Mouse (Mus musculus) gastrocnemius, adult 18-20 months (tissue): ENCODE measurements around the gene Spon1. TPM values are rescaled to one million over a fixed set of nuclear protein-coding genes. Genes with fewer than 3 reads are reported as not detected.
A peak's percentile ranks its signal among the peaks of the same experiment; 100 is the strongest.

ENCODE experiments used
- DNase-seq: peaks from one replicate; pipeline ENCODE4 v3.0.0; 2021; ENCODE audit warnings: low spot score
- total RNA-seq, 2 experiments: library from RNA; stranded (reverse); gene quantifications; 2 replicates each; pipeline ENCODE4 v1.2.3; 2021

Gene Spon1
- total RNA-seq, 2 experiments from 2014 or later, result 2.3 to 3.1 TPM

DNA sequence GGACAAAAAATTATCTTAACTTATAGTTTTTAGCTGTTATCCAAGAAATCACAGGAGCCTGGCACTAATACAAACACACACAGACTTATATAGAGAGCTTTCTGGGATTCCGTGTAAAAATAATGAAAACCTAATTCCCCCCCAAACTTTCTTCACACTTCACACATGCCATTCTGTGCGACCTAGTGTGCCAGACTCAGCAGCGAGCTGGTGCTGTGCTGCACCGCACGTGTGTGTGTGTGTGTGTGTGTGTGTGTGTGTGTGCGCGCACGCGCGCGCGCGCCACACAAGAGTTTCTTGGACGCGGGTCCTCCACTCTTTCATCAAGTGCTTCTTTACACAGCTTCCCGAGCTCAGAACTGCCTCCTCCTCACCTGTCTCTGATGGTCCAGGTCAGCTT is 292.4 kb downstream of the Spon1 start:
- DNase-seq, result no peak

DNA sequence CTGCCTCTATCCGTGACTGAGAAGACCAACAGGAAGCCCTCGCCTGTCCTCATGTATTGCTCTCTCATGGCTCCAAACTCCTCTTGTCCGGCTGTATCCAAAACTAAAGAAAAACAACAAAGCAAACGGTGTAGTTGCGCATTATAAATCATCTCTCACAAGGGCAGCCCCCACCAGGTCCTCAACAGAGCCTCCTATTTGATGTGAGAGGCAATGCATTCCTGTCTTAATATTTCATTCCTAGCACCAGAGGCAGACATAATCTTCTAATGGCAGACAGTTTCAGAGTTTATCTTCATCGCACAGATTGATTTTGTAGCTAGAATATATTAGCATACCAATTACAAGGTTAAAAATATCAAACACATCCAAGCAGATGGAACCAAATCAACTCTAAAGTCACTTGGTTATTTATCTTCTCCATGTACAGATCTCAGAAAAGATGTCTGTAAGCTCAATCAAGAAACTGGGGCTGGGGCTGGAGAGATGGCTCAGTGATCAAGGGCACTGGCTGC is 293.2 kb downstream of the Spon1 start:
- DNase-seq, result no peak

DNA sequence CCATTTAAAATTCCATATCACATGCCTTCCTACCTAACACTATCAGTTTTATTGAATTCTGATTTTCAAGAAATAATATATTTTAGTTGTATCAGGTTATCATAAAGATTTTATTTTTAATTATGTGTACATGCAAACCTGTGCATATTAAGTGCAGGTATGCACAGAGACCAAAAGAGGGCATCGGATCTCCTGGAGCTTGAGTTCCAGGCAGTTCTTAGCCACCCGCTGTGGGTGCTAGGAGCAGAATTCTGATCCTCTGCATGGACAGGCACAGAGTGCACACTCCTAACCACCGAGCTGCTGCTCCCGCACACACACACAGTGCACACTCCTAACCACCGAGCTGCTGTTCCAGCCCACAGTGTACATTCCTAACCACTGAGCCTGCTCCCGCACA is 294.6 kb downstream of the Spon1 start:
- no peak for DNase-seq

DNA sequence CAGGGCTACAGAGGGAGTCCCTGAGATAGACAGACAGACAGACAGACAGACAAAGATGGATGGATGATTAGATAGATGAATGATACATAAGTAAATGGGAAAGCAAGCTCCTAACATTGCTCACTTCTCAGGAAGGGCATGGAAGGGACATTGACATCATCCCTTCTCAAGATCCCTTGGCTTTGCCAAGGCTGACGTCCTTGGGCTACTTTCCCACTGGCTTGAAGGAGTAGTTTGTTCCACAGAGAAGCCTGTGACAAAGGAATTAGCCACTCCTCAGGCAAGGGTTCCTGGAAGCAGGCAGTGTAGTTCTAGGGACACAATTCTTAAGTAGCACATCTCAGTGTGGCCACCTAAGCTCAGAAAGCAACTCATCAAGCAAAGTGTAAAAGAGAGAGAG is 296.7 kb downstream of the Spon1 start:
- DNase-seq, result peak; percentile 58

DNA sequence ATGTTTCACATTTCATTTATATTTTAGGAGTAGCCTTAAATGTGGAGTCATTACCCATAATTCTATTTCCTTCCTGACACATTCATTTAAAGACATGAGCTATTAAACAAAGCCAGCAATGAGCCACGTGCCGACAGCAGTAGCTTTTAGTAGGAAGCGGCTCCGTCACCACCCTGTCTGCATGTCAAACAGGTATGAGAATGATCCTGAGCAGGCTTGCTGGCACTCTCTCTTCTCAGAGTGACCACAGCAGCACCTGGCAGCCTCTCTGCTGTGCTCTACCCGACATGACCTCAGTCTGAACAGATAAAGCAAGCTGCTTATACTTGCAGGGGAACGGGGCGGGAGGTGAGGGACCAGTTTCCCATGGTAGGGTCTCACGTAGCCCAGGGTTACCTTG is 297.7 kb downstream of the Spon1 start:
- DNase-seq, result no peak

DNA sequence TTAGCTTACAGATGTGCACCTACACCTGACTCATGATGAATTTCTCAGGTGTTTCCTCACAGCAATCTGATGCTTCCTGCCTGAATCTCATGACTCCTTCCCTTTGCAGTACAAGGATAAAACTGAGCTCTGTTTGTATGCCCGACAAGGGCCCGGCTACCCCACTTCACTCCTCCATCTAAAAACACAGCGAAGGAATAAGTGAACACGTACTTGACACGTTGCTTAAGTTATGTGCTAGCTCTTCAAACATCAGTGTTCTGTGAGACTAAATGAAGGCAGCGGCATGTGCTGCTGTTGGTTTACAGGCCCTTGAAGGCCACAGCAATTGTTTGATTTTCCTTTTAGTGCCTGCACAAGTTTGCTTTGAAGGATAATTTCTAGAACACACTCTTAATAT is 298.2 kb downstream of the Spon1 start:
- DNase-seq, result no peak

DNA sequence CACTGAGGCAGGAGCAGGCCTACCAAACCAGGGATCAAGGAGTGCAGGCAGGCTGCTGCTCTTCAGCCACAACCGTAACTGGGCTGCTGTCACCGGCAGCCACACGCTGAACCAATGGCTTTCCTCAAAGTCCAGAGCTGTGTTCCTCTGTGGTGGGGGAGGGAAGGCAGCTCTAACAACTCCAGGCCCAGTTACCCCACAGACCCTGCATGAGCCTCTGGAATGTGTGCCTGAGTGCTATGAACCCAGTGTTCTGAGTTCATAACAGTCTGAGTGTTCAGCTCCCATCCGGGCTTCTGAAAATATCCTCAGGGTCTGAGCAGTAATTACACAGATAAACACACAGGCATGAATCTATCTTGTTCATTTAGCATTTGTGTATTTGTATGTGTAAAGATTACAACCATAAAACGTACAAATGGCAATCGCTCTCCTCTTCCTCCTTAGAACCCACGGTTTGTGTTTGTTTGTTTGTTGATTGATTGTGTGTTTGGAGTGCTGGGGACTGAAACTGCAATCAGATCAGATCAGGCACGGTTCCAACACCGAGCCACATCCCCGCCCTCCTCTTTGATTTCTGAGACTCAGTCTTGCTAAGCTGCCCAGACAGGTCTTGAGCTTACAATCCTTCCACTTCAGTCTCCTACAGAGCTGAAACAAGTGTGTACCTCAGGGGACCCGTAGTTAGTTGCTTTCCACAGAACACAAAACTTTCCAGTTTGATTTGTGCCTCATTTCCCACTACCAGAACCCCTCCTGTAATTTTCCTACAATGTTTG is 299.8 kb downstream of the Spon1 start:
- no peak for DNase-seq

DNA sequence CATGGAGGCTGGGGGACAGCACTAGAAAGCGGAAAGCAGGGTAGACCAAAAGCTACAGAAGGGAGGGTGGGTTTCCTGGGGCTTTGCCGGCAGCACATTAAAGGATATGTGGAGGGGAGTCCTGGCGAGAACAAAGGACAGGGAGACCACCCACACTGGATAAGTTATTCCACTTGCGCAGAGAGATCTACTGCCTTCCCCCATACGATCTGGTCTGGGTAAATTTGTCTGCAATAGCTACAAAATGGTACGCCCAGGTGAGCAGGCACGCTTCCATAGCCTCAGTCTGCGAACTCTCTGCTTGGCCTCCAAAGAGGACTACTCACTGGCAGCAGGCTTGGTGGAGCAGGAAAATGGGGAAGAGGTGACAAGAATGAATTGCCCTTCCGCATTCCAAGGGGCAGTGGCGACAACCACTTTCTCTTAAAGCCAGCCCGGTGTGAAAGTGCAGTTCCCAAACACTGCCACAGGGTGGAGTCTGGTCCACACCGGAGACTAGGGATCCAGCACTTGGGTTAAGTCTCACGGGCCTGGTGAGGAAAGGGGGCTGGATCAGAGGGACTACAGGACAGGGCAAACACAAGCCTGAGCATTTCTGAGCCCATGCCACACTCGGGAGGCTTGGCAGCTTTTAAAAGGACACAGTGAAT is 300.9 kb downstream of the Spon1 start:
- DNase-seq, result peak; percentile 86

DNA sequence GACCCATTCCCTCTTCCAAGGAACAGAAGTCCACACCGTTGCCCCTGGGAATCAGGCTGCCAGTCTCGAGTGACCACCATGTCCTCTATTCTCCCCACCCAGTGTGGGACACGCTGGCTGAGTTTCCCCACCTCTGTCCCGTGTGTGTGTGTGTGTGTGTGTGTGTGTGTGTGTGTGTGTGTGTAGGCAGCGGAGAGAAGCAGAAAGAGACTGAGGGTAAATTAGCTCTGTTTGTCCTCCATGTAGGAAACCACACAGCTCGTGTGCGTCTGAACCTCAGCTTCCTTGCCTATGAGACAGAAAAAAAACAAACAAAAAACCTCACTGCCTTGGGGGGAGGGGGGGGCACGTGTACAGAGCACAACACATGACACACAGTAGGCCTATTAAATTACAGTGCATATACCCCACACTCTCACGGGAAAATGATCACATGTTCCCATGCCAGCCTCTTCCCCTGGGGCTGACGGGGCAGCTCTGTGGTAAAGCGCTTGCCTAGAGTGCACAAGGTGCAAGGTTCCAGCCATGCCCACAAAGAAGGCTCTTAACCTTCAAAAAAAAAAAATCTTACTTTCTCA is 303.2 kb downstream of the Spon1 start:
- no peak for DNase-seq

DNA sequence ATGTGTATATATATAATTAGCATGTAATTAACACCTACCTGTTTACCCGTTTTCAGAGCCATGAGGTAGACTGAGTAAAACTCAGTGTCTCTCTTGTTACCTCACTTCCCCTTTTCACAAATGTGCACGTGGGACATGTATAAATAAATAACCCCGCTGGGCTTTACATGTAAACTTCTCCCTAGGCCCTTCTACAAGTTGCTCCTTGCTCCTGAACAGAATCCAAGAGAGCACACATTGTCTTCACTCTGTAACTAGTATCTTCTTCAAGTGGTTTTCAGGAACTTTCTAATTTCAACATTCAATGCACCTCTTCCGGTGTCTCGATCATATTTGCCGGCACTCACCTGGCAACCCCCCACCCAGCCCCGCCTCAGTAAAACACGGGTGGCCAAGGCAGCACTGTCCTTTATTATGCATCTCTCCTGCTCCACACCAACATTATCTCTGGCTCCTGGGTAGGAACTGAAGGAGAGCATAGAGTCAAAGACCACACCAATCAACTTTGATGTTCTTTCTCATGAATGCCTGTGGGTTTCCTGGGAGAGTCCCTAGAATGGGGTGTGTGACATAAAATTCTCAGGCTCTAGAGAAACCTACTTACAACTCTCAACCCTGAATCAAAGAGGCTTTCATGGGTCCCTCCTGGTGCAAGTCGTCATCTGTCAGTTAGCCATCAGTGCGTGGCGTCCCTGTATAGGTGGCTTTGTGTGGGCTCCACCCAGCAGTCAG is 304.1 kb downstream of the Spon1 start:
- DNase-seq, result no peak

DNA sequence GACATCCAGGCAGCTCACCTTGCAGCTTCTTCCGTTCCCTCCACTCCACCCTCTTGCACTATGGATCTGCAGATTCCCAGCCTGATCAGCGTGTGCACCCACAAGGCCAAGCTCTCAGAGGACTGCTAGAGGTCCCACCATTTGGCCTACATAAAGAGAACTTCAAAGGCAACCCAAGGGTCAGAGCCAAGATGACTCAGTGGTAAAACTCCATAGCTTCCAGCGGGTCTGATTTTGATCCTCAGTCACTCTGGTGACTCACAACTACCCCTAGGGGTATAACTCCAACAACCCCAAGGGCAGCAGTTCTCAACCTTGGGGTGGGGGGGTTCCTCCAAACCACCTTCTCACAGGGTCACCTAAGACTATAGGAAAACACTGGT is 304.7 kb downstream of the Spon1 start:
- DNase-seq, result no peak

DNA sequence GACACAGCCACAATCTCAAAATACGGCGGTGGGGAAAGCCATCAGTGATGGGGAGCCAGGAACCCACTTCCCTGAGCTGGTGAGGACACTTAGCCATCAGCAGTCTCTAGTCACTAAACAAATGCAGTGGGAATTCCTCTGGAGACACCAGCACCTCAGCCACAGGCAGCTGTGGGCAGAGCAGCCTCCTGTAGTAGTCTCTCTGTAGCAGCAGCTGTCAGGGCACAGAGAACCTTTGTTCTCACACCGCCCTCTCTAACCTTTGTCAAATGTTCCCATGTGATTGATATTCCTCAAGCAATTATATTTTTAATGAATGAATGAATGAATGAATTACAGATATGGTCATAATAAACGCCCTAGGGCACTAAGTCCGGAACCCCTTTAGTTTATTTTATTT is 305.6 kb downstream of the Spon1 start:
- DNase-seq, result no peak

DNA sequence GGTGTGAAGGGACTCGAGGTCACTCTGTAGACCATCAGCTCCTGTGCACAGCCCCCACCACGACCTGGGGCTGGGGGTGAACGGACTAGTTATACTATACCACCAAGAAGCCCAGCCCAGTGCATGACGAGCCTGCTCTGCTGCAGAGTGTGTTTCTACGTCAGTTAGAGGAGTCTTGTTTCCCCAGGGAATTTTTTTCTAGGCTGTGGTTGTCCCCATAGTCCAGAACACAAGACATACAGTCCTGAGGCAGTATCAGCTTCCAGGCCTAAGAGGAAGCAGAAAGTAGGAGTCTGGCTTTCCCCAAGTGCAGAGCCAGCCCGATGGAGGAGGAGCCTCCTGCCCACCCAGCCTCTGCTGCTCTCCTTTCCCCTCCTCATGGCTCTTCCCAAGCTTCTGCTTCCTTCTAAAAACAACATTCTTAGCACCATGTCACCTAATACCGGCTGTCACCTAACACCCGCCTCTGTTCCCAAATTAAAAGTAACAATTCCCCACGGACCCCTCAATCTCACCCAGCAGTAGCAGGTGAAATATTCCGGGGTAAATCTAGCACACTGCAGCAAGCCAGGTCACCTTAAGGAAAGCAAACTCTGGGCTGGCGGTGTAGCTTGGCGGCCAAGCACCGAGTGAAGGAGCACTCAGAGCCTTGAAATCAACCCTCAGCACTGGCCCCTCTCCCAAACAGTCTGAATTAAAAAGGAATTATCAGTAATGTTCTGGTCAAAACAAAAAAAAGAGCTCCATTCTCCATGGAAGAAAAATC is 306.2 kb downstream of the Spon1 start:
- DNase-seq, result peak; percentile 21

DNA sequence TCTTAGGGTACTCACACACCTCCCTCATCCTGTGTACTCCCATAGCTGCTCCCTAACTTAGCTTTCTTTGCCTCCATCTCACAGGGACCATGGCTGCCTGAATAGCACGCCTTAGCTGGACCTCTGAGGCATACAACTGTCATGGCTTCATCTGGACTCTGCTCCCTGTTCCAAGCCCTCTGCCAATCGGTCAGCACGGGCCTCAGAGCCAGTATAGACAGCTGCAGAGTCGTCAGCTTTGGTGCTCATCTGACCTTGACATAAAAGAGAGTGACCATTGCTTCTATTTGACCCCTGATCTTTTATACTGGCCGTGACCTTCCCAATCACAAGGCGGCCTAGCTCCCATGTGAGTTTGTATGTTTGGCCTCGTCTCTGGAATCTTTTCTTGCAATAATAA is 308.3 kb downstream of the Spon1 start:
- no peak for DNase-seq

DNA sequence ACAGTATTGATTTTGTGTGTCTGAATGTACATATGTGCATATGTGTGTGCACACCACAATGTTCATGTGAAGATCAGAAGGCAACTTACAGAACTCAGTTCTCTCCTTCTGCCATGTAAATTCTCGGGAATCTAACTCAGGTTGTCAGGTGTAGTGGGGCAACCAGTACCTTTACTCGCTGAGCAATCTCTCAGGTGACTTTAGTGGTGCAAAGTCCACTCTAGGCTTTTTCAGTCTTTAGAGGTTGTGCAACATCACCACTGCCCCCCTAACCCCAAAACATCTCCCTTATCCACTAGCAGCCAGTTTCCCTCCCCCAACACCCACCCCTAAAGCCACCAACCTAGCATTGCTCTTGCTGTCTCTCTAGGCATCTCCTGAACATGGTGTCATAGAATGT is 308.8 kb downstream of the Spon1 start:
- DNase-seq, result no peak

DNA sequence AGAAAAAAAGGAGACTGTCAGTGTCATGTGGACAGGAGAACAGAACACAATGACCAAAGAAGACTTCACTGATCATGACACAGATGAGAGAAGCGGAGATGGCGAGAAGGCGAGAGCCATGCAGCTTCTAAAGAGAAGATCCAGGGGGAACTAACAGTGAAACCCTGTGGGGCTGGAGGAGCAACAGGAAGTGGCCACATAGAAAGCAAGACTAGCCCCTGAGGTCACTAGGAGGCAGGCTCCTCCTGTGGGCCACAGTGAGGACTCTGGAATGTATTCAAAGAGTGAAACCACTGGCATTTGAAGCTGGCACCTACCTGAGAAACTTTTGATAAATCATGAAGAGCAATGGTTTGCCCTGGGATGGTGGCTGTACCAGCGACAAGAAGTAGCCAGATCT is 313.5 kb downstream of the Spon1 start:
- no peak for DNase-seq

DNA sequence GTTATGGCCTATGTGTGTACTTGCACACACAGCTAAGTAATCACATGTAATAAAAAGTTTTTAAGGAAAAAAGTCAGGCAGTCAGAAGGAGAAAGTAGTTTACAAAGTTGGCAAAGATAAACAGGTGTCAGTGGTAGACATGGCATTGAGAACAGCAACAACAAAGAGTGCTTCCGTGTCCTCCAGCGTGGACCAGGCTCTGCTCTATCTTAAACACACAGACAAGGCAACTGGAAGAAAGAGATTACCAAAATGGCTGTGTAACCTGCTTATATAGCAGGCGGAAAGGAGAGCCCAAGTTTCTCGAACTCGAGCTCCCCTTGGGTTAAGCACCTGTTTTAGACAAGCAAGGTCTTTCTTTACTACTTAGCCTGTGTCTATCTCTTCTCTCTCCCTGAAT is 314.5 kb downstream of the Spon1 start:
- DNase-seq, result no peak

DNA sequence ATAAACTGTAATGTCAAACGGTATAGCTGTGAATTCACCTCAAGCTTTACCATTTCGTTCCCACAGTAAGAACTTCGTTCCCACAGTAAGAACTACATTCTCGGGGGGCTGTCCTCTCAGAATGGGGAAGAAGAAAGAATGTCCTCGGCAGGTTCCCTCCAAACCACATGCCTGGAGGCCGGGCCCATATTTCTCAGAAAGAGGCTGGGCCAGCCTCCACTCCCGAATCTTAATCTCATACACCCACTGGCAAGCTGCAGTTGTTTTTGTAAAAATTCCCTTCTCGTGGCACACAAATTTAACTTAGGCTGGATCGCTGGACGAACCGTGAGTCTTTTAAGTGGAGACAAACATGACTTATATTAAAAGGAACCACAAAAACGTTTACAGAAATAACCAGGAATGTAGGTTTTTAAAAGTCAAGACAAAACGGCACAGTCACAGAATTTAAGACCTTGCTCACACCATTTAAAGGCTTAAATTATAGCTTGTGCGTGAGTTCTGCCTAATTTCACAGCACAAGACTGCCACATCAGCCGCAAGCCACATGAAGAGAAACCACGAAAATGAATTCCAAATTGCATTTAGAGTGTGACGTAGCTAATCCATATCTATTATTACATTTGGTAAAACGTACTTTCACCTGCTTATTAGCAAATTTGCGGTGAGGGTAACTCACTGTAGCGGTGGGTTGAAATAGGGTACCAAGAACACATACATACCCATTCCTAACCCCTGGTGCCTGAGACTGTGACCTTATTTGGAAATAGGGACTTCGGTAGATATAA is 316.0 kb downstream of the Spon1 start:
- no peak for DNase-seq

DNA sequence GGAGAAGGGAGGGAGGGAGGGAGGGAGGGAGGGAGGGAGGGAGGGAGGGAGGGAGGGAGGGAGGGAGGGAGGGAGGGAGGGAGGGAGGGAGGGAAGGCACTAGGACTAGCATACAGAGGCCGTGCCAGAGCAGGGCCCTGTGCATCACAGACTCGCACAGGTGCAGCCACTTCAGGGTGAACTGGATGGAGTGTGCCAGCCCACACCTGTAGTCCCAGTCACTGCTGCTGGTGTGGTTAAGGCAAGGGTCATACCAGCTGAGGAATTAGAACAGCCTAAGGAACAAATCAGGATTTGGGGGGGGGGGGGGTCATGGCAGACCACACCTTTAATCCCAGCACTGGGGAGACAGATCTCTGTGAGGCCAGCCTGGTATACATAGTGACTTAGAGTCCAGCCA is 317.3 kb downstream of the Spon1 start:
- DNase-seq, result no peak

DNA sequence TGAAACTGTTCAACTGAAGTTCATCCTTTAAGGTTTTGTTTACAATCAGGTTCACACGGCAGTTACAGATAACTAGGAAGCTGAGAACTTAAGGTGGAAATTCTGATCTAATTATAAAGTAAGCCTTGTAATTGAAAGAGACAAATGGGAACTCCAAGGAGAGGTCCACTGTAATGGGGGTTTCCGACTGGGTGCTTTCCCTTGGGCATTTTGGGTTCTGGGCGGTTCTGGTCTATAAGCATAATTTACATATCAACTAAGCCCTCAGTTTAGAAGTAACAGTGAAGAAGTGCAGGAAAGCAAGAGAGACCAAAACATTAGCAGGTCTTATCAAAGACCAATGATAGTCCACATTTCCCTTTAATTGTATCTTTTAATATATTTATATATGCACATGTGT is 318.0 kb downstream of the Spon1 start:
- no peak for DNase-seq
